Mouse (Mus musculus) heart, adult 2 months (tissue): ENCODE measurements around the gene Cnksr2.

Source experiments
- CTCF ChIP-seq: fragments of 200-600 bp; IDR thresholded peaks from 2 replicates; pipeline ENCODE4 v1.8.1; 2022; ENCODE audit warnings: antibody characterized with exemption, mild to moderate bottlenecking, moderate library complexity
- POLR2A ChIP-seq: fragments of 200-500 bp; IDR thresholded peaks from 2 replicates; pipeline ENCODE4 v1.6.1; 2011; ENCODE audit warnings: mild to moderate bottlenecking, low read depth, low read length, control low read depth; ENCODE audit not compliant: insufficient read depth

GRCm38 (mm10) chrX:157829983-157830382 is 213.1 kb downstream of the Cnksr2 start:
- no peak for TF ChIP-seq CTCF
- no peak for TF ChIP-seq POLR2A
